Mouse (Mus musculus) heart, postnatal 0 days (tissue): ENCODE results near the gene Zfp580.
A peak's percentile ranks its signal among the peaks of the same experiment; 100 is the strongest.

ENCODE experiments used
- CTCF ChIP-seq: IDR thresholded peaks from 2 replicates; pipeline ENCODE4 v1.5.1; 2016; ENCODE audit warnings: antibody characterized with exemption, control low read depth, low read depth
- EP300 ChIP-seq: IDR thresholded peaks from 2 replicates; pipeline ENCODE4 v1.6.1; 2016; ENCODE audit warnings: antibody characterized with exemption, low read depth

DNA sequence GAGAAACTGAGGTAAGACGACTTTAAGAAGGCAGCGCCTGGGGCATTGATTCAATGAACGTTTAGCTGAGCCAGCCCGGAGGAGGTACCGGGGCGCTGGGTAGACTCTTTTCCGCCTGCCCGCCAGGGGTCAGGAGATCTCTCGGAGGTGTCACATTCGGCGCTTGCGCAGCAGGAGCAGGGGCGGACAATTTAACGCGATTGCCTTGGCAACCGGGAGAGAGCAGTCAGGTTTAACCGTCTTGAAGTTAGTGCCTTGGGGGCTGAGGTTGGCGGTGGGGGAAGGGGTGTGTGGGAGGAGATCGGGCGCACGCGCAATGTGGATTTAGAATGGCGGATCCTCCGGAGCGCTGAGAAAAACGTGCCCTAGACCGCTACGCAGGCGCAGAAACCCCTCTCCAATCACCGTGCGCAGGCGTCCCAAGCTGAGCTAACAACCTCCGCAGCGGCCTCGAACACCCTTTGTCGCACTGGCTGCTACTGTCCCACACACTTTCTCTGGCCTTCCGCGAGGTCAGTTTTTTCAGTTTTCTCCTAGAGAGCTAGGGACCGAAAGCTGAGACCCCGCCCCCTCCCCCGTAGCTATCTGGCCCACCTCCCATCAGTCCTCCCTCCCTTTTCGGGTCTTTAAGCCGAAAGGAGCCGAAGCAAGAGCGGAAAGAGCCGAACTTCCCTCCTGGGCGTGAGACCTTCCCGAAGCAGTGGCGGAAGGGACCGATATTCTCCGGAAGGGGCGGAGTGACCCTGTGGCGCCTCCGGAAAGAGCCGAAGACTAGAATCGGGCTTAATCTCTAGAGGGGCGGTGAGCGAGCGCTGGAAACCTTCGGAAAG, 9.8 kb downstream of the Zfp580 start:
- TF ChIP-seq CTCF: peak; percentile 60
- TF ChIP-seq EP300: no peak
